Mouse (Mus musculus): ENCODE data around the gene Dtd2. TPM values are rescaled to one million over a fixed set of nuclear protein-coding genes. Genes with fewer than 3 reads are reported as not detected.

The Dtd2 gene
- polyA plus RNA-seq, 1 experiment from 2014 or later, result 29.1 TPM

DNA sequence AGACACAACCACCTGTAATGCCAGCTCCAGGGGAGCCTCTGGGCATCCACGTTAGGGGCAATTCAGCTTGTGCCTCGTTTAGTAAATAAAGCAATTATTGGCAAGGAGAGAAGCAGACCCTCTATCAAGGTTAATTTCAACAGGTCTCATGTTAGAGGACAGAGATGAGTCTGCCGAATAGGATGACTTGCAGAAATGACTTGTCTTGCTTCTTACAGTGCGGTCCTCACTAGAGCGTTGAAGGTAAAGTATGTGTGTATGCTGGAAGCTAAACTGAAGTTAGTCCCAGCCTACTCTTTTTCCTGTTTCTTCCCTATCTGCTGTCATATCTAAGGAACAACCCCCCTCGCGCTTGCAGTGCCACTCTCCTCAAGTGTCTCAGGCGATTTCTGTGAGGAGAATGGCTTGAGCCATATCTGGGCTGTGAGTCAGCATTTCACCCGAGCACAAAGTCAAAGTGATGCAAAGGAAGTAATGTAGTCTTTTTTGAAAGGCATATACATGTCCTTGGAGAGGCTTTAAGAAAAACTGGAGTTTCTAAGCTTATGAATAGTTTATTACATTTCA, 7.9 kb downstream of the Dtd2 start:
- peaks cover 28% of the 10 kb centered on the region for H3K36me3 ChIP-seq (ENCODE audit: control insufficient read depth, insufficient read depth, low read length)
- no peak overlapping the region for H3K9ac ChIP-seq (ENCODE audit: low read length)
- H3K4me1 ChIP-seq (replicated peaks; ENCODE audit: control insufficient read depth, insufficient read depth, low read length), result no peaks in the 10 kb centered on the region
- no peak overlapping the region for H3K4me2 ChIP-seq (ENCODE audit: low read length)
- H3K4me3 ChIP-seq (ENCODE audit: low read depth, low read length), result no peak overlapping the region
- H3K27ac ChIP-seq (ENCODE audit: low read depth), result no peak overlapping the region
- WGBS, result 83% methylated on average over 9 of the region's 9 CpGs
- no peaks in the 10 kb centered on the region for H3K9me3 ChIP-seq (ENCODE audit: control insufficient read depth, low read length)
- ATAC-seq (replicated peaks; ENCODE audit: low FRiP score, low TSS enrichment, low read depth), result no peak
- no peaks in the 10 kb centered on the region for H3K27me3 ChIP-seq (replicated peaks; ENCODE audit: control insufficient read depth, insufficient read depth, low read length)
- no peak for DNase-seq (ENCODE audit: low spot score)

DNA sequence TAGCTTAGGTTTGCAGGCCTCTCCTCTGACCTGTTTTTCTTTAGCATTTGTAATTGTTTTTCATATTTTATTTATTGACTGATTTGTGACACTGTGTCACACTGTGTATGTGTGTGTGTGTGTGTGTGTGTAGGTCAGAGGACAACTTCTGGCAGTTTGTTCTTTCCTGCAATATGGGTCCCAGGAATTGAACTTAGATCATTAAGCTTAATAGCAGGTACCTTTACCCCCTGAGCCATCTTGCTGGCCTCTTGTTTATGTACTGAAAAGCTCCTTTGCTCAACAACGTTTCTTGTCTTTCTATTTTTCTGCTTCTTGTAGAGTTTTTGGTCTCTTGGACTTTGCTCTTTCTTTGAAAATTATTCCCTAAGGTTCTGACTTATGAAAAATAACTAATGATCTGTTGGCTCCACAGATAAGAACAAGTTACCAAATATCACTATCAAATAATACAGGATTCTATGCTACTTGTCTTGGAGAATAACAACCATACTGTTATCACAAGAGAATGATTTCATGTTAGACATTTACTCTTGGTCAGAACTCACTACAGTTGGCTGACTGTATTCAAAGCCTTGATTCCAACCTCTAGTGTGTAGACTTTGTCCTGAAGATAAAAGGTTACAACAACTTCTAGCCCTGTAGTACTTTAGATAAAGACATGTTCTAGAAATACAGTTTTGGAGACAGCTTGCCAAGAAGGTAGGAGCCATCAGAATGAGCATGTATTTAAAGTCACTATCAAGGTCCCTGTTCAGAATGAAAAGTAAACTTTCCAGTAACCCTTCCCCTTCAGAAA, 10.4 kb downstream of the Dtd2 start:
- H3K27me3 ChIP-seq (replicated peaks; ENCODE audit: control insufficient read depth, insufficient read depth, low read length), result no peaks in the 10 kb centered on the region
- H3K4me2 ChIP-seq (ENCODE audit: low read length), result no peak overlapping the region
- ATAC-seq (replicated peaks; ENCODE audit: low FRiP score, low TSS enrichment, low read depth) (no peak), DNase-seq (ENCODE audit: low spot score) (no peak)
- WGBS, result 77% methylated on average over 1 of the region's 1 CpGs
- H3K9me3 ChIP-seq (ENCODE audit: control insufficient read depth, low read length), result no peaks in the 10 kb centered on the region
- H3K4me1 ChIP-seq (replicated peaks; ENCODE audit: control insufficient read depth, insufficient read depth, low read length), result no peaks in the 10 kb centered on the region
- H3K9ac ChIP-seq (ENCODE audit: low read length), result no peak overlapping the region
- H3K4me3 ChIP-seq (ENCODE audit: low read depth, low read length), result no peak overlapping the region
- H3K36me3 ChIP-seq (ENCODE audit: control insufficient read depth, insufficient read depth, low read length), result peaks cover 28% of the 10 kb centered on the region
- H3K27ac ChIP-seq (ENCODE audit: low read depth), result no peak overlapping the region

DNA sequence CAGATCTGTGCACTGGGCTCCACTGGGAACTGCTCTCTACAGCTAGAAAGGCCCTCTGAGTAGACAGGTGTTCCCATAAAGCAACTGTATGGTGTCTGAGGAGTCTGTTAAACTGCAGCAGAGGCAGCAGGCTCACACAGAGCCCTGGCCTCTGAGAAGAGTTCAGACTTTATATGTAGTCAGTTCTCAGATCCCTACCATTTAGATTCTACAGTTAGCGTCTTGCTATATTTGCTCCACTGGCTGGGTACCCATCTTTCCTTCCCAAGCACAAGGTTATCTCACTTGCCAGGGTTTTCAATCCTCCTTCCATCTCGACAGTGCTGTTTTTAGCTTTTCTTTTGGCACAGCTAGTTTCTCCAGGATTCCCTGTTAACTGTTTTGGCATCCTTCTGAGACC, 15.7 kb downstream of the Dtd2 start:
- Histone ChIP-seq H3K27me3 (replicated peaks; ENCODE audit: control insufficient read depth, insufficient read depth, low read length) (no peaks in the 10 kb centered on the region), H3K9ac (ENCODE audit: low read length) (no peak overlapping the region), H3K36me3 (ENCODE audit: control insufficient read depth, insufficient read depth, low read length) (no peaks in the 10 kb centered on the region), H3K27ac (ENCODE audit: low read depth) (no peak overlapping the region), H3K4me2 (ENCODE audit: low read length) (no peak overlapping the region), H3K4me3 (ENCODE audit: low read depth, low read length) (no peak overlapping the region), H3K9me3 (ENCODE audit: control insufficient read depth, low read length) (no peaks in the 10 kb centered on the region), H3K4me1 (replicated peaks; ENCODE audit: control insufficient read depth, insufficient read depth, low read length) (no peaks in the 10 kb centered on the region)
- ATAC-seq (replicated peaks; ENCODE audit: low FRiP score, low TSS enrichment, low read depth), result no peak
- DNase-seq (ENCODE audit: low spot score), result no peak
- WGBS, result 75% methylated on average over 2 of the region's 2 CpGs

DNA sequence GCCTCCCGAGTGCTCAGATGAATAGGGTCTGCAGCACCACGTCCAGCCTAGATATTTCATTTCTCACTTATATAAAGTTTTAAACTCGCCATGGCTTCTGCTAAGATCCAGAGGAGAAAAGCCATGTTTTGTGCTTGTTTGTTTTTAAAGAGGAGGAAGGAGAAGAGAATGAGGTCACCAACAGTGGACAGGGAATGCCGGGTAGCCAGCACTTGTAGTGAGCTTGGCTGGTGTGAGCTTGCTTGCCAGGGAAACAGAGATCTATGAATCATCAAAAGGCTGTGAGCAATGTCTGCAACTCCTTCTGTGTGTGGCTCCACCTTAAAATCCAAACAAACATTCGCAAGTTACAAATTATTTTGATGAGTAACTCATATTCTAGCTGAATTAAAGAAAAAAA, 17.8 kb downstream of the Dtd2 start:
- no peak for DNase-seq (ENCODE audit: low spot score)
- Histone ChIP-seq H3K27me3 (replicated peaks; ENCODE audit: control insufficient read depth, insufficient read depth, low read length) (no peaks in the 10 kb centered on the region), H3K36me3 (ENCODE audit: control insufficient read depth, insufficient read depth, low read length) (no peaks in the 10 kb centered on the region), H3K27ac (ENCODE audit: low read depth) (no peak overlapping the region), H3K9me3 (ENCODE audit: control insufficient read depth, low read length) (no peaks in the 10 kb centered on the region), H3K4me1 (replicated peaks; ENCODE audit: control insufficient read depth, insufficient read depth, low read length) (no peaks in the 10 kb centered on the region), H3K4me3 (ENCODE audit: low read depth, low read length) (no peak overlapping the region), H3K9ac (ENCODE audit: low read length) (no peak overlapping the region), H3K4me2 (ENCODE audit: low read length) (no peak overlapping the region)
- 87% methylated on average over 5 of the region's 5 CpGs for WGBS
- ATAC-seq (replicated peaks; ENCODE audit: low FRiP score, low TSS enrichment, low read depth), result no peak

DNA sequence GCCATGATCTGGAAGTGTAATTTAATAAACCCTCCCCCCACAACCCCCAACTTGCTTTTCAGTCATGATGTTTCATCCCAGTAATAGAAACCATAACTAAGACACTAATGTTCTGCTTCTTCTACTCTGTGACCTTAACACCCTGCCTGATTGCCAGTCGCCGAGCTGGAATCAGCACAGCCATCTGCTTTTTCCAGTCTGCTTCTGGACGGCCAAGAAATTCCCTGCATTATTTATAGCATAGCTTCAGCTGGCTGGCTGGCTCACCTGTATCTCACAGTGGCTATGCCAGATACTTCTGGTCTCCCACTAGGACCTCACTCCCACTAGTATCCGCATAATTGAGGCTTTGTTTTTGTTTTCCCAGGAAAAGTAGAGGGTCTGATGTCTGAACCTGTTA, 20.5 kb downstream of the Dtd2 start:
- Histone ChIP-seq H3K4me1 (replicated peaks; ENCODE audit: control insufficient read depth, insufficient read depth, low read length) (no peaks in the 10 kb centered on the region), H3K9ac (ENCODE audit: low read length) (no peak overlapping the region), H3K27me3 (replicated peaks; ENCODE audit: control insufficient read depth, insufficient read depth, low read length) (no peaks in the 10 kb centered on the region), H3K36me3 (ENCODE audit: control insufficient read depth, insufficient read depth, low read length) (no peaks in the 10 kb centered on the region), H3K9me3 (ENCODE audit: control insufficient read depth, low read length) (no peaks in the 10 kb centered on the region), H3K4me3 (ENCODE audit: low read depth, low read length) (no peak overlapping the region), H3K27ac (ENCODE audit: low read depth) (no peak overlapping the region), H3K4me2 (ENCODE audit: low read length) (no peak overlapping the region)
- 51% methylated on average over 4 of the region's 4 CpGs for WGBS
- no peak for DNase-seq (ENCODE audit: low spot score)
- ATAC-seq (replicated peaks; ENCODE audit: low FRiP score, low TSS enrichment, low read depth), result no peak

DNA sequence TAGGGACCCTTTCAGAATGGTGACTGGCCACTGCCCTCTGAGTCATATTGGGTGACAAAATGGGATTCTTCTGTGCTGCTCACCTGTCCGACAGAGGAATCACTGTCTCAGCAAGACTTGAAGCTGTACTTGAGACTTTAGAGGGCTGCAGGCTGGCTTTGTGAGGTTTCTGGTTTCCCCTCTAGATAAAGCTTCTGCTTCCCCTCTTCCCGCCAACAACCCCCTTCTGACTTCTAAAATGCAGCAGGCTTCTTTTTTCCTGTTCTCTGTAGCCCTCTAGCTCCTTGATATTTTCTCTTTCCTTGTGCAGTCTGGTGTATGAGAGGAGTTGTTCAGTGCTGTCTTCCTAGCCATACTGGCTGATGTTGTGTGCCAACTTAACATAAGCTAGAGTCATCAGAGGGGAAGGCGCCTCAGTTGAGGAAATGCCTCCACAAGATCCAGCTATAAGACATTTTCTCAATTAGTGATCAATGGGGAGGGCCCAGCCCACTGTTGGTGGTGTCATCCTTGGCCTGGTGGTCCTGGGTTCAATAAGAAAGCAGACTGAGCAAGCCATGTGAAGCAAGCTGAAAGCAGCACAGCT, 21.0 kb downstream of the Dtd2 start:
- Histone ChIP-seq H3K36me3 (ENCODE audit: control insufficient read depth, insufficient read depth, low read length) (no peaks in the 10 kb centered on the region), H3K27me3 (replicated peaks; ENCODE audit: control insufficient read depth, insufficient read depth, low read length) (no peaks in the 10 kb centered on the region), H3K27ac (ENCODE audit: low read depth) (no peak overlapping the region), H3K4me1 (replicated peaks; ENCODE audit: control insufficient read depth, insufficient read depth, low read length) (no peaks in the 10 kb centered on the region), H3K4me2 (ENCODE audit: low read length) (no peak overlapping the region), H3K9ac (ENCODE audit: low read length) (no peak overlapping the region), H3K4me3 (ENCODE audit: low read depth, low read length) (no peak overlapping the region), H3K9me3 (ENCODE audit: control insufficient read depth, low read length) (no peaks in the 10 kb centered on the region)
- ATAC-seq (replicated peaks; ENCODE audit: low FRiP score, low TSS enrichment, low read depth), result no peak
- WGBS, result 89% methylated on average over 3 of the region's 3 CpGs
- DNase-seq (ENCODE audit: low spot score), result no peak

DNA sequence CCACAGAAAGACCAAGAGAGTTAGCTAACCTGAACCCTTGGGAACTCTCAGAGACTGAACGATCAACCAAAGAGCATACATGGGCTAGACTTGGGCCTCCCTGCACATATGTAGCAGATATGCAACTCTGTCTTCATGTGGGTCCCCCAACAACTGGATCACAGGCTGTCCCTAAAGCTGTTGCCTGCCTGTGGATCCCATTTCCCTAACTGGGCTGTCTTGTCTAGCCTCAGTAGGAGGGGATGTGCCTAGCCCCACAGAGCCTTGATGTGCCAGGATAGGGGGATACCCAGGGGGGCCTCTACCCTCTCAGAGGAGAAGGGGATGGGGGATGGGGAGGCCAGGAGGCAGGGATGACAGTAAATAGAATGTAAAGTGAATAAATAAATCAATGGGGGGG, 22.7 kb downstream of the Dtd2 start:
- H3K4me2 ChIP-seq (ENCODE audit: low read length), result no peak overlapping the region
- H3K27ac ChIP-seq (ENCODE audit: low read depth), result no peak overlapping the region
- 93% methylated on average over 1 of the region's 1 CpGs for WGBS
- no peak for ATAC-seq (replicated peaks; ENCODE audit: low FRiP score, low TSS enrichment, low read depth)
- no peaks in the 10 kb centered on the region for H3K4me1 ChIP-seq (replicated peaks; ENCODE audit: control insufficient read depth, insufficient read depth, low read length)
- no peak overlapping the region for H3K9ac ChIP-seq (ENCODE audit: low read length)
- no peak for DNase-seq (ENCODE audit: low spot score)
- no peaks in the 10 kb centered on the region for H3K9me3 ChIP-seq (ENCODE audit: control insufficient read depth, low read length)
- H3K27me3 ChIP-seq (replicated peaks; ENCODE audit: control insufficient read depth, insufficient read depth, low read length), result no peaks in the 10 kb centered on the region
- H3K36me3 ChIP-seq (ENCODE audit: control insufficient read depth, insufficient read depth, low read length), result no peaks in the 10 kb centered on the region
- no peak overlapping the region for H3K4me3 ChIP-seq (ENCODE audit: low read depth, low read length)

DNA sequence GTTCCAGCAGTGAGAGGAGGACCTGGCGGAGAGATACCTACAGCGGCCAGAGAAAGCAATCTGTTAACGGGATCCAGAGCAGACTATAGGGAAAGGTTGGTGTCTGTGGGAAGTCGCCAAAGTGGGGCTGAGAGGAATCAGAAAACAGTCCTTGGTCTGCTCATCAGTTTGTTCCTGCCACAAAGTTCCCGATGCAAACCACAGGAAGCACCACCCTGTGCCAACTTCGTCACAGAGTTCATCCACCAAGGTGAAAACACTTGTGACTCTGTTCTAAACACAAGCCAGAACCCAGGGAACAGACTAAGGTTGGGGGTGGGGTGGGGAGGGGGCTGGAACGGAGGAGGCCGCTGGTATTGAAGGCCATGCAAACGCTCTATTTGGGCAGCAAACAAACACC, 29.8 kb downstream of the Dtd2 start:
- Histone ChIP-seq H3K9ac (ENCODE audit: low read length) (no peak overlapping the region), H3K4me1 (replicated peaks; ENCODE audit: control insufficient read depth, insufficient read depth, low read length) (no peaks in the 10 kb centered on the region), H3K4me2 (ENCODE audit: low read length) (no peak overlapping the region), H3K27ac (ENCODE audit: low read depth) (no peak overlapping the region), H3K27me3 (replicated peaks; ENCODE audit: control insufficient read depth, insufficient read depth, low read length) (no peaks in the 10 kb centered on the region), H3K36me3 (ENCODE audit: control insufficient read depth, insufficient read depth, low read length) (no peaks in the 10 kb centered on the region), H3K9me3 (ENCODE audit: control insufficient read depth, low read length) (no peaks in the 10 kb centered on the region), H3K4me3 (ENCODE audit: low read depth, low read length) (no peak overlapping the region)
- ATAC-seq (replicated peaks; ENCODE audit: low FRiP score, low TSS enrichment, low read depth), result no peak
- DNase-seq (ENCODE audit: low spot score), result no peak
- 74% methylated on average over 9 of the region's 9 CpGs for WGBS

DNA sequence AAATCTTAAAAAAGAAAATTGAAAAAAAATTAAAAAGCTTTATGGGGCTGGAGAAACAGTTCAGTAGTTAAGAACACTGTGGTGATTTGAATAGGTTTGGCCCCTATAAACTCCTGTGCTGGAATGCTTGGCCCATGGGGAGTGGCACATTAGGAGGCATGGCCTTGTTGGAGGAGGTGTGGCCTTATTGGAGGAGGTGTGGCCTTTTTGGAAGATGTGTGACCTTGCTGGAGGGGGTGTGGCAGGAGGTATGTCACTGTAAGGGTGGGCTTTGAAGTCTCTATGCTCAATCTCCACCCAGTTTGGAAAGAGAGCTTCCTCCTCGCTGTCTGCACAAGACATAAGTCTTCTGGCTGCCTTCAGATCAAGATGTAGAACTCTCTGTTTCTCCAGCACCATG, 31.9 kb downstream of the Dtd2 start:
- peaks cover 6% of the 10 kb centered on the region for H3K4me1 ChIP-seq (replicated peaks; ENCODE audit: control insufficient read depth, insufficient read depth, low read length)
- H3K4me2 ChIP-seq (ENCODE audit: low read length), result no peak overlapping the region
- H3K36me3 ChIP-seq (ENCODE audit: control insufficient read depth, insufficient read depth, low read length), result no peaks in the 10 kb centered on the region
- H3K27ac ChIP-seq (ENCODE audit: low read depth), result no peak overlapping the region
- no peak overlapping the region for H3K4me3 ChIP-seq (ENCODE audit: low read depth, low read length)
- no peak for ATAC-seq (replicated peaks; ENCODE audit: low FRiP score, low TSS enrichment, low read depth)
- 95% methylated on average over 1 of the region's 1 CpGs for WGBS
- no peaks in the 10 kb centered on the region for H3K27me3 ChIP-seq (replicated peaks; ENCODE audit: control insufficient read depth, insufficient read depth, low read length)
- no peak for DNase-seq (ENCODE audit: low spot score)
- no peaks in the 10 kb centered on the region for H3K9me3 ChIP-seq (ENCODE audit: control insufficient read depth, low read length)
- no peak overlapping the region for H3K9ac ChIP-seq (ENCODE audit: low read length)
